Mouse (Mus musculus): Measurements from ENCODE around the gene Pde6h. TPM values are rescaled to one million over a fixed set of nuclear protein-coding genes. Genes with fewer than 3 reads are reported as not detected.

Gene Pde6h
- total and polyA plus RNA-seq, 2 experiments from 2014 or later = 0.04 to 0.19 TPM

DNA sequence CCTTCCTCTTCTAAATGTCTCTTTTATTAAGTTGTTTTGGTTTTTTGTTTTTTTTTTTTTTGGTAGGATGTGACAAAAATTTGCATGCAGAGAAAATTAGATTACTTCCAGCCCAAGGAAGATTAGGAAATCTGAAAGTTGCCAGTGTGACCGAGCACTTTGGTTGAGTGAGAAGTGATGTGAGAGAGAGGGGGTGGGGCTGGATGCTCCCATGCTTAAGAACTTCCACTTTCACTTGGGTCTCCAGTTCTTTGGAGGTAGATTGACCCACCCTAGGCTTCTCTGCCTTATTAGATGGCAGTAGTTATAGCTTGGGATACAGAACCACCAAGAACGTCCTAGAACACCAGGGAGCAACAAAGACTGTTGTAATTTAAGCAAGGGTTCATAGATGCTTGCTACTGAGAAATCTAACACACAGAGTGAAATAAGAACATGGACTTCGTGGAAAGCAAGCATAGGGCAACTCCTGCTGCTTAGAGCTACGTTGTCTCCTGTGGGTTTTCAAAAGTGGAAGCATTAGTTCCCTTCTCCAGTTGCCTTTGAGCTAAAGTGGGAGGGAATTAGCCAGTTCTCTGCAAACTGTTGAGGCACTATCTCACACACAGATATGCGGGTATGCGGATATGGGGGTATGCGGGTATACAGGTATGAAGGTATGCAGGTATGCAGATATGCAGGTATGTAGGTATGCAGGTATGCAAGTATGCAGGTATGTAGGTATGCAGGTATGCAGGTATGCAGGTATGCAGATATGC, 93.8 kb downstream of the Pde6h start:
- H3K9me3 ChIP-seq (replicated peaks; ENCODE audit: control insufficient read depth, low read length) = no peaks in the 10 kb centered on the region
- no peak overlapping the region for H3K9ac ChIP-seq (replicated peaks; ENCODE audit: low read depth, low read length)
- DNase-seq (ENCODE audit: low spot score) = no peak
- ATAC-seq (ENCODE audit: insufficient read depth, low read depth) = no peak
- H3K4me1 ChIP-seq (ENCODE audit: control insufficient read depth, insufficient read depth) = 0 out of 2 replicates have a peak, but pooled peaks cover 4% of the 10 kb centered on the region
- H3K4me2 ChIP-seq (ENCODE audit: low read depth, low read length) = no peak overlapping the region
- TF ChIP-seq CTCF (IDR thresholded peaks at IDR 0.05; ENCODE audit: low read depth) = no peak
- TF ChIP-seq EP300 (IDR thresholded peaks at IDR 0.05; ENCODE audit: low read depth) = no peak
- H3K27me3 ChIP-seq (ENCODE audit: control insufficient read depth, insufficient read depth, low read length) = no peaks in the 10 kb centered on the region
- 81% methylated on average over 7 of the region's 7 CpGs for WGBS
- H3K27ac ChIP-seq (ENCODE audit: low read depth) = no peak overlapping the region
- no peak overlapping the region for H3K4me3 ChIP-seq (ENCODE audit: low read depth, low read length)
- H3K36me3 ChIP-seq (replicated peaks; ENCODE audit: control insufficient read depth, insufficient read depth, low read length) = no peaks in the 10 kb centered on the region

Other genes starting within 250 kb of the Pde6h start
- not detected in 2 replicates for gene Gucy2c, start 142.1 kb upstream of the Pde6h start, total RNA-seq (2014; rRNA removed; ENCODE audit: low replicate concordance)
- not detected in 2 replicates for gene Gucy2c, start 142.1 kb upstream of the Pde6h start, polyA plus RNA-seq (2015; fragmentation: Nextera tagmentation; extraction: Ambion mirVana)
- 88.7 and 119 TPM in 2 replicates for gene Hist4h4, start 119.4 kb upstream of the Pde6h start, total RNA-seq (2014; rRNA removed; ENCODE audit: low replicate concordance)
- 0.34 and 0.37 TPM in 2 replicates for gene Hist4h4, start 119.4 kb upstream of the Pde6h start, polyA plus RNA-seq (2015; fragmentation: Nextera tagmentation; extraction: Ambion mirVana)
- 13.1 and 19.3 TPM in 2 replicates for gene H2afj, start 115.6 kb upstream of the Pde6h start, total RNA-seq (2014; rRNA removed; ENCODE audit: low replicate concordance)
- 88.8 and 88.9 TPM in 2 replicates for gene H2afj, start 115.6 kb upstream of the Pde6h start, polyA plus RNA-seq (2015; fragmentation: Nextera tagmentation; extraction: Ambion mirVana)
- gene BC049715, start 96.2 kb upstream of the Pde6h start, total RNA-seq (2014; rRNA removed; ENCODE audit: low replicate concordance) = 0.04 and 0.43 TPM in 2 replicates
- 1.4 and 2.5 TPM in 2 replicates for gene BC049715, start 96.2 kb upstream of the Pde6h start, polyA plus RNA-seq (2015; fragmentation: Nextera tagmentation; extraction: Ambion mirVana)
- 28.2 and 37.7 TPM in 2 replicates for gene Wbp11, start 95.6 kb upstream of the Pde6h start, total RNA-seq (2014; rRNA removed; ENCODE audit: low replicate concordance)
- gene Wbp11, start 95.6 kb upstream of the Pde6h start, polyA plus RNA-seq (2015; fragmentation: Nextera tagmentation; extraction: Ambion mirVana) = 51.1 and 52.7 TPM in 2 replicates
- not detected in 2 replicates for gene Smco3, start 88.4 kb upstream of the Pde6h start, total RNA-seq (2014; rRNA removed; ENCODE audit: low replicate concordance)
- gene Smco3, start 88.4 kb upstream of the Pde6h start, polyA plus RNA-seq (2015; fragmentation: Nextera tagmentation; extraction: Ambion mirVana) = not detected in 2 replicates
- gene Art4, start 66.1 kb upstream of the Pde6h start, total RNA-seq (2014; rRNA removed; ENCODE audit: low replicate concordance) = 19.3 and 28.8 TPM in 2 replicates
- 8.7 and 11.4 TPM in 2 replicates for gene Art4, start 66.1 kb upstream of the Pde6h start, polyA plus RNA-seq (2015; fragmentation: Nextera tagmentation; extraction: Ambion mirVana)
- gene Mgp, start 48.0 kb upstream of the Pde6h start, total RNA-seq (2014; rRNA removed; ENCODE audit: low replicate concordance) = 344 and 362 TPM in 2 replicates
- gene Mgp, start 48.0 kb upstream of the Pde6h start, polyA plus RNA-seq (2015; fragmentation: Nextera tagmentation; extraction: Ambion mirVana) = 403 and 465 TPM in 2 replicates
- gene Erp27, start 1.7 kb upstream of the Pde6h start, total RNA-seq (2014; rRNA removed; ENCODE audit: low replicate concordance) = 1.7 TPM in 1 of 2 replicates, not detected in the other
- gene Erp27, start 1.7 kb upstream of the Pde6h start, polyA plus RNA-seq (2015; fragmentation: Nextera tagmentation; extraction: Ambion mirVana) = 0.75 and 0.83 TPM in 2 replicates
- gene Arhgdib, start 18.1 kb downstream of the Pde6h start, total RNA-seq (2014; rRNA removed; ENCODE audit: low replicate concordance) = 42.2 and 45.9 TPM in 2 replicates
- gene Arhgdib, start 18.1 kb downstream of the Pde6h start, polyA plus RNA-seq (2015; fragmentation: Nextera tagmentation; extraction: Ambion mirVana) = 56.7 and 58.8 TPM in 2 replicates
- 0.88 and 1.6 TPM in 2 replicates for gene Rerg, start 246.7 kb downstream of the Pde6h start, total RNA-seq (2014; rRNA removed; ENCODE audit: low replicate concordance)
- gene Rerg, start 246.7 kb downstream of the Pde6h start, polyA plus RNA-seq (2015; fragmentation: Nextera tagmentation; extraction: Ambion mirVana) = 4.3 and 5.1 TPM in 2 replicates

Measured in heart, postnatal 0 days (tissue).